43 mouse cellular contexts compared by ENCODE assay signal in genomic region chr11:63088672-63089071, GRCm38 (mm10). TPM values are rescaled to one million over a fixed set of nuclear protein-coding genes. Genes with fewer than 3 reads are reported as not detected.
"Had no signal": no experiment of that assay in that cellular context is flagged by ENCODE, and none has a peak within 500 bp of the region (broad histone marks: within the 10 kb centered on the region; RNA-seq: fewer than 3 reads in every experiment).

No protein-coding gene starts in this region.

- ATAC-seq: liver, embryonic 12.5 days; liver, postnatal 0 days; lung, postnatal 0 days; midbrain, embryonic 13.5 days; midbrain, embryonic 15.5 days; midbrain, embryonic 16.5 days had no signal

- H3K9ac ChIP-seq: limb, embryonic 13.5 days; limb, embryonic 15.5 days; liver, embryonic 12.5 days; liver, embryonic 13.5 days; liver, embryonic 14.5 days; liver, embryonic 15.5 days; liver, postnatal 0 days; lung, embryonic 14.5 days; lung, embryonic 15.5 days; midbrain, embryonic 12.5 days; midbrain, embryonic 13.5 days; midbrain, embryonic 15.5 days; neural tube, embryonic 12.5 days had no signal

- H3K4me2 ChIP-seq: limb, embryonic 13.5 days; limb, embryonic 15.5 days; liver, embryonic 11.5 days; liver, embryonic 12.5 days; liver, embryonic 13.5 days; liver, embryonic 15.5 days; lung, embryonic 14.5 days; lung, embryonic 15.5 days; midbrain, embryonic 12.5 days; midbrain, embryonic 13.5 days; midbrain, embryonic 15.5 days; neural tube, embryonic 12.5 days had no signal

- DNase-seq: left cerebral cortex, postnatal 4 days; liver; liver, embryonic 13.5 days; liver, postnatal 0 days; lung, adult 18-20 months; lung, adult 2 months; lung, embryonic 14.5 days; lung, postnatal 10 days; lung, postnatal 14 days; lung, postnatal 36 days; lung, postnatal 4 days; midbrain, embryonic 14.5 days had no signal

- H3K36me3 ChIP-seq: limb, embryonic 13.5 days; limb, embryonic 15.5 days; liver, embryonic 12.5 days; liver, embryonic 13.5 days; liver, embryonic 15.5 days; lung, embryonic 15.5 days; midbrain, embryonic 10.5 days; midbrain, embryonic 12.5 days; midbrain, embryonic 13.5 days; midbrain, embryonic 15.5 days; neural tube, embryonic 12.5 days had no signal

- H3K27ac ChIP-seq: left cerebral cortex, adult 2 months; limb, embryonic 13.5 days; limb, embryonic 15.5 days; liver, embryonic 12.5 days; liver, embryonic 13.5 days; liver, embryonic 14.5 days; liver, embryonic 15.5 days; lung, embryonic 15.5 days; macrophage; midbrain, embryonic 10.5 days; midbrain, embryonic 12.5 days; midbrain, embryonic 13.5 days; midbrain, embryonic 15.5 days; neural tube, embryonic 12.5 days had no signal

- H3K27me3 ChIP-seq: limb, embryonic 13.5 days; limb, embryonic 15.5 days; liver, embryonic 15.5 days; lung, embryonic 15.5 days; midbrain, embryonic 12.5 days; midbrain, embryonic 13.5 days; midbrain, embryonic 15.5 days; neural tube, embryonic 12.5 days had no signal

- H3K4me1 ChIP-seq: liver, embryonic 12.5 days; liver, embryonic 13.5 days; liver, embryonic 15.5 days; megakaryocyte, embryonic 14.5 days; midbrain, embryonic 12.5 days; midbrain, embryonic 13.5 days; midbrain, embryonic 15.5 days; neural tube, embryonic 12.5 days had no signal

- H3K9me3 ChIP-seq: limb, embryonic 15.5 days; liver, embryonic 12.5 days; liver, embryonic 15.5 days; midbrain, embryonic 13.5 days; midbrain, embryonic 15.5 days; neural tube, embryonic 12.5 days had no signal

- H3K4me3 ChIP-seq: left cerebral cortex, adult 2 months; limb, embryonic 13.5 days; limb, embryonic 15.5 days; liver, embryonic 12.5 days; liver, embryonic 13.5 days; liver, embryonic 15.5 days; lung, embryonic 15.5 days; megakaryocyte, embryonic 14.5 days; midbrain, embryonic 10.5 days; midbrain, embryonic 12.5 days; midbrain, embryonic 13.5 days; midbrain, embryonic 15.5 days; myocyte; neural tube, embryonic 12.5 days had no signal

RNA-seq across cellular contexts. Expression of gene Tekt3, which starts 27.2 kb away (rescaled TPM):
- total RNA-seq: left cerebral cortex, adult 2 months; left cerebral cortex, postnatal 10 days; left cerebral cortex, postnatal 14 days; left cerebral cortex, postnatal 25 days; left cerebral cortex, postnatal 36 days; liver, adult 2 months; megakaryocyte progenitor cell, adult 5-6 weeks; megakaryocyte, adult 5-6 weeks; megakaryocyte-erythroid progenitor cell, adult 5-6 weeks; midbrain, postnatal 0 days; monocyte, adult 5-6 weeks had no signal
- polyA plus RNA-seq: limb, embryonic 11.5 days; liver, adult 2 months; liver, embryonic 11.5 days; liver, embryonic 12.5 days; liver, embryonic 13.5 days; liver, embryonic 14.5 days; liver, embryonic 15.5 days; liver, embryonic 16.5 days; liver, postnatal 0 days; lung, embryonic 14.5 days; macrophage; midbrain, embryonic 10.5 days; midbrain, embryonic 12.5 days; midbrain, embryonic 13.5 days; midbrain, embryonic 14.5 days; midbrain, embryonic 15.5 days; midbrain, embryonic 16.5 days; myocyte; neural tube, embryonic 11.5 days; neural tube, embryonic 12.5 days had no signal

RNA-seq across cellular contexts. Expression of gene Pmp22, which starts 40.1 kb away (rescaled TPM):
- total RNA-seq: megakaryocyte progenitor cell, adult 5-6 weeks; megakaryocyte-erythroid progenitor cell, adult 5-6 weeks; monocyte, adult 5-6 weeks had no signal
